Mouse (Mus musculus) urinary bladder, postnatal 14 days (tissue): Measurements from ENCODE around the gene Myo15b.

ENCODE experiments used
- DNase-seq: peaks from one replicate; pipeline ENCODE4 v3.0.0; 2021; ENCODE audit warnings: low spot score

The Myo15b gene

GRCm38 (mm10) chr11:115858354-115858753 is at the start of gene Myo15b:
Gene Myo15b, plus strand, starts transcription at chr11:115858406.
- no peak for DNase-seq

- DNase-seq: peak; percentile 34
Observed at GRCm38 (mm10) chr11:115808696-115809310, 49.4 kb upstream of the Myo15b start.

GRCm38 (mm10) chr11:115809311-115809781 is 48.9 kb upstream of the Myo15b start:
- no peak for DNase-seq

- peak; percentile 68 for DNase-seq
Observed at GRCm38 (mm10) chr11:115810377-115810776, 47.8 kb upstream of the Myo15b start.

GRCm38 (mm10) chr11:115811381-115812093 is 46.7 kb upstream of the Myo15b start:
- no peak for DNase-seq

- DNase-seq: no peak
Observed at GRCm38 (mm10) chr11:115812095-115812494, 46.1 kb upstream of the Myo15b start.

- DNase-seq: no peak
Observed at GRCm38 (mm10) chr11:115812533-115813420, 45.4 kb upstream of the Myo15b start.

- DNase-seq: peak; percentile 98
Observed at GRCm38 (mm10) chr11:115813507-115814296, 44.5 kb upstream of the Myo15b start, which contains the start of gene Caskin2. Gene Caskin2, minus strand, starts transcription at chr11:115813639.

GRCm38 (mm10) chr11:115814605-115815450 is 43.4 kb upstream of the Myo15b start, which contains the start of gene Tsen54:
Gene Tsen54, plus strand, starts transcription at chr11:115814724.
- peak; percentile 90 for DNase-seq

GRCm38 (mm10) chr11:115817331-115817730 is 40.9 kb upstream of the Myo15b start:
- no peak for DNase-seq

- no peak for DNase-seq
Observed at GRCm38 (mm10) chr11:115819915-115820623, 38.1 kb upstream of the Myo15b start.

GRCm38 (mm10) chr11:115821001-115821400 is 37.2 kb upstream of the Myo15b start:
- no peak for DNase-seq

GRCm38 (mm10) chr11:115823774-115824740 is 34.1 kb upstream of the Myo15b start, which contains the start of gene Llgl2:
Gene Llgl2, plus strand, starts transcription at chr11:115824049.
- peak; percentile 93 for DNase-seq

GRCm38 (mm10) chr11:115824813-115825212 is 33.4 kb upstream of the Myo15b start:
- DNase-seq: no peak

GRCm38 (mm10) chr11:115826487-115826886 is 31.7 kb upstream of the Myo15b start:
- no peak for DNase-seq

- DNase-seq: no peak
Observed at GRCm38 (mm10) chr11:115827624-115828023, 30.6 kb upstream of the Myo15b start.

GRCm38 (mm10) chr11:115829036-115829435 is 29.2 kb upstream of the Myo15b start:
- no peak for DNase-seq

GRCm38 (mm10) chr11:115830550-115831325 is 27.5 kb upstream of the Myo15b start:
- DNase-seq: no peak
